Mouse (Mus musculus) megakaryocyte-erythroid progenitor cell, adult 5 weeks (primary cell): ENCODE results near the gene Asf1b. TPM values are rescaled to one million over a fixed set of nuclear protein-coding genes. Genes with fewer than 3 reads are reported as not detected.

Source experiments
- polyA plus RNA-seq: library from polyadenylated mRNA; stranded (reverse); fragments of >175 nt; gene quantifications from 2 replicates; pipeline ENCODE4 v1.2.3, GENCODE M21; 2012

The Asf1b gene
- 177 and 220 TPM in 2 replicates for polyA plus RNA-seq

DNA sequence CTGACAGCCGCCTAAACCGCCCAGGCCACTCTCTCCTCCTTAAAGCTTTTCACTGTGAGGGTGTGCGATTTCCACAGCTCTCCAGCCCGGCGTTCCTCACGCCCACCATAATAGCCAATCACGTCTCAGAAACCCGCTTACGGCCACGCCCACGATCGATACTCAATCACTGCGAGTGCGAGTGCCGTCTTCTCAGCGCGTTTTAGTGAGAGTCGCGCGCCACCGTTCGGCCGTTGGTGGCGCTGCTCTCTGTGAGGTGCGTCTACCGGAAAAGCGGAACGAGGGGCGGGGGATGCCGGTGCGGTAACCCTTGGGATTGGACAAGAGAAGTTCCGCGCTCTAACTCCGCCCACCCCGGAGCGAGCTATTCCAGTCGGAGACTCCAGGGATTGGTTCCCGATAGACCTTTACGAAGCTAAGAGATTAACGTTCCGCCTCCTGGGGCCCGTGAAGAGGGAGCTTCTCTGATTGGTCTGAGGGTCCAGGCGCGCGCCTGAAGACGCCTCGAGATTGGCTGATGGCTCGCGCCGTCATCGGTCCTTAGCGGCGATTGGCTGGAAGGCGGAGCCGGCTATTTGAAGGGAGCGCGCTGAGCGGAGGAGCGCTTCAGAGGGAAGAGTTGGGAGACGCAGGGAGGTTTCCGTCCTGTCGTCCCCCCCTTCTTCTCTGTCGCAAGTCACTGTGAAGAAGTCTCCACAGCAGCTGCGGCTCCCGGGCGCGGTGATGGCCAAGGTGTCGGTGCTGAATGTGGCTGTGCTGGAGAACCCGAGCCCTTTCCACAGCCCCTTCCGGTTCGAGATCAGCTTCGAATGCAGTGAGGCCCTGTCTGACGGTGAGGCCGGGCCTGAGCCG, at the start of gene Asf1b, which contains the start of gene Gm10644:
Asf1b (plus strand) TSS at position 402 of the 852 bp plus-strand sequence.
Gm10644 (minus strand) TSS at position 100 of the 852 bp plus-strand sequence.

DNA sequence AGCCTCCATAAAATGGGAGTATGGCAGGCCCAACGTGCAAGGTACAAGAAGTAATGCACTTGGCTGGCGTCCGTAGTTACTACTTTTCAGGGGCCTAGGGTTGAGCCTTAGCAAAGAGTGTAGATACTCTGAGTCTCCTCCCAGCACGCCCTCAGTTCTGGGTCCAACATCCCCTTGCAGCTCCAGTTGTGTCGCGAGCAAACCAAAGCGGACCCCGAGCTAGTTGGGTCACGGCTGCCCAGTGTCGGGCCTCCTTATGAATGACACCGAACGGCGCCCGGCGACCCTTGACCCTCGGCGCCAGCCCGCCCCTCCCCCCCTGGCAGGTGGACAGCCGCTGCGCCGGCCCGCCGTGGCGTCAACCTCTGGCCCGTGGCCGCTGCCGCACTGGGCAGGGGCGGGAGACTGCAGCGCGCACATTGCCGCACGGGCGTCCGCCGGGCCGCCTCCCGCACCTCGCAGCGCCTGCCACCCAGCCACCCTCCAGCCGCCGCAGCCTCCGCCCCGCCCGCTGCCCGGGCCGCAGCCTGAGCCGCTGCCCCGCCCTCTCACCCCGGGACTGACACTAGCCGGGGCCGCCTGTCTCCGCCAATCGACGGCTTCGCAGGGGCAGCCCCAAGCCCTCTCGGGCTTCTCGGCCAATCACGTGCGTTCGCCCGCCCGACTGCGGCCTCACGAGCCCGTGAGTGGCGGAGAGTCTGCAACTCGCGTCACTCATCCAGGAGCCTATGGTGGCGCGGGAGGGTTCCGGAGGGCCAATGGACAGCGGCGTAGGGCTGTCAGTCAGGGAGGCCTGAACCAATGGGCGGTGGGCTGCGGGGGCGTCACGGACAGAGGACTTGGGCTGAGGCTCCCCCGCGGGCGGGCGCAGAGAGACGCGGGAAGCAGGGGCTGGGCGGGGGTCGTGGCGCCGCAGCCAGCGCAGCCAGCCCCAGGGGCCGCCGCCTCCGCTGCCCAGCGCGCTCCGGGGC, 17.1 kb downstream of the Asf1b start, which contains the start of gene Prkaca:
Prkaca (plus strand) TSS at position 844 of the 971 bp plus-strand sequence.

DNA sequence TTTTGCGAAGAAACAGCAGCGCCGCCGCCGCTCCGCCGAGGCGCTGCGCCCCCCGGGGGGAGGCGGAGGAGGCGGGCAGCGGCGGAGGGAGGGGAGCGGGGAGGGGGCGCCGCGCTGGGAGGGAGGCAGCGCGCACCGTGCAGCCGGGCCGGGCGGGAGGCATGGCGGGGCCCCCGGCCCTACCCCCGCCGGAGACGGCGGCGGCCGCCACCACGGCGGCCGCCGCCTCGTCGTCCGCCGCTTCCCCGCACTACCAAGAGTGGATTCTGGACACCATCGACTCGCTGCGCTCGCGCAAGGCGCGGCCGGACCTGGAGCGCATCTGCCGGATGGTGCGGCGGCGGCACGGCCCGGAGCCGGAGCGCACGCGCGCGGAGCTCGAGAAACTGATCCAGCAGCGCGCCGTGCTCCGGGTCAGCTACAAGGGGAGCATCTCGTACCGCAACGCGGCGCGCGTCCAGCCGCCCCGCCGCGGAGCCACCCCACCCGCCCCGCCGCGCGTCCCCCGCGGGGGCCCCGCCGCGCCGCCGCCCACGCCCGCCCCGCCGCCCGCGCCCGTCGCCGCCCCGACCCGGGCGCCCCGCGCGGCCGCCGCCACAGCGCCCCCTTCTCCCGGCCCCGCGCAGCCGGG, 42.3 kb downstream of the Asf1b start, which contains the start of gene Samd1:
Samd1 (plus strand) TSS at position 162 of the 631 bp plus-strand sequence.

DNA sequence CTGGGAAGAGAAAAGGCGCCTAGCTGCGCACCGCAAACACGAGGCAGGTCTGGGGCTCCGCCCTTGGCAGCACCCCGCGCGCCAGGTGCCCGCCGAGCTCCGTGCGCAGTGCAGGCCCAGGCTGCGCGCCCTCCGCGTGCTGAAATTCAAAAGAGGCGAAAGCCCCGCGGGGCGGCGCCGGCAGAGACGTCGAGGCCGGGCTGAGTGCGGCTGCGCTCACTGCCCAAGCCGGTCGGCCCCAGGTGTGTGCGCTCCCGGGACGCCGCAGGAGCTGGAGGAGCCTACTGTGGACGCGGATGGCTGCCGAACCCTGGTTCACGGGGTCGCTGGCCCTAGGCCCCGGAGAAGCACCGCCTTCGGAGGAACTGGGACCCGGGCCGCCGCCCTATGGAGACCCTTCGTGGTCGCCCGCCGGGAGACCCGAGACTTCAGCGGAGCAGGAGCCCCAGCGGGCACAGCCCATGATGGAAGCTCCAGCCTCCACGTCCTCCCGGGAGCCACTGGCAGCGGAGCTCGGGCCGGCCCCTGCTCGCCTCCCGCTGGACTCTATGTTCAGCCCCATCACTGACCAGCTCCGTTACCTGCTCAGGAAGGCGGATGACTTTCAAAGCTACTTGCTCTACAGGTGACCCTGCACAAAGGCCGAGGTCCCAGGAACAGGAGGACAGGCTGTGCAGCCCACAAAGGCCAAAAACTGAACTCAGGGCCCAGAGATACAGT, 46.1 kb downstream of the Asf1b start, which contains the start of gene 1700067K01Rik:
1700067K01Rik (plus strand) TSS at position 222 of the 720 bp plus-strand sequence.

DNA sequence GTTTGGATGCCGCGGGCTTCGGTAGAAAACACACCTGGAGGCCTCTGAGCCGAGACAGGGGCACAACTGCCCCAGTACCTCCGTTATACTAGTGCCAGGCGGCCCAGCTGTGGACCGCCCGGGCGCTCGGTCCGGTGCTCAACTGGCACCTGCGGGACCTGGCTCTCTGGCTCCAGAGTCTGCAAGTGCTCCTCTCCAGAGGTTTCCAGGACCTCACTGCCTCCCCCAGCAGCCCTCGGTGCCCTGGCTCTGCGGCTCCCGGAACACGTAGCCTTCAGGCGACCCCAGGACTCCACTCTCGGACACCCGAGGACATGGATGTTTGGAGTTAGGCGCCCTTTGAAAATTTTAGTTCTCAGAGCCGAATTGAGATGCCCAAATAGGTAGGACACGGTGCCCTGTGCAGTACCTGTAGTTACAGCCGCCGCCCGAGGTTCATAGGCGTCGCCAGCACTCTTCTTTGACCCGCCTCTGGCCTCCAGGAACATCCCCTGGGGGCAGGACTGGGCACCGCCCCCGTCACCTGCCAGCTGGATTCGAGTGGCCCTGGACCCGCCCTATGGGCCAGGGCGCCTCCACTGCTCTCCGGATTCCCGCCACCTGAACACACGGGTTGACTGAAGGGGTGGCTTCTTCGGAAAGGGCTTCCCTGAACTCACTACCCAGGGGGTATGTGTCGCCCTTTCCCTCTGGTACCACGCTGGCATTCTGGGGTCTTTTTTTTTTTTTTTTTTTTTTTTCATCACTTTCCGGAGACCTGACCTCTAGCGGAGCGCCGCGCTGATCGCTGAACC, 56.6 kb downstream of the Asf1b start, which contains the start of gene 2210011C24Rik:
2210011C24Rik (minus strand) TSS at position 467 of the 794 bp plus-strand sequence.

Other genes with a start within 250 kb of the Asf1b start
- gene Ddx39, start 240.3 kb upstream of the Asf1b start, polyA plus RNA-seq: 46.6 and 55.5 TPM in 2 replicates
- gene Adgre5, start 214.2 kb upstream of the Asf1b start, polyA plus RNA-seq: 53.2 and 59.7 TPM in 2 replicates
- gene Adgrl1, start 55.4 kb upstream of the Asf1b start, polyA plus RNA-seq: 12.8 and 26.7 TPM in 2 replicates
- 0.03 TPM in 1 of 2 replicates, not detected in the other for gene Gm10644, start 302 bp upstream of the Asf1b start, polyA plus RNA-seq
- gene Prkaca, start 17.5 kb downstream of the Asf1b start, polyA plus RNA-seq: 21.8 and 27.0 TPM in 2 replicates
- gene Samd1, start 42.2 kb downstream of the Asf1b start, polyA plus RNA-seq: 183 and 218 TPM in 2 replicates
- 0.54 and 0.89 TPM in 2 replicates for gene 1700067K01Rik, start 46.0 kb downstream of the Asf1b start, polyA plus RNA-seq
- gene 2210011C24Rik, start 56.7 kb downstream of the Asf1b start, polyA plus RNA-seq: 0.04 and 0.16 TPM in 2 replicates
- 0.11 and 0.31 TPM in 2 replicates for gene Palm3, start 66.0 kb downstream of the Asf1b start, polyA plus RNA-seq
- 6.6 and 10.7 TPM in 2 replicates for gene Il27ra, start 87.1 kb downstream of the Asf1b start, polyA plus RNA-seq
- gene Rln3, start 89.5 kb downstream of the Asf1b start, polyA plus RNA-seq: 0.18 TPM in 1 of 2 replicates, not detected in the other
- gene Gm10643, start 109.6 kb downstream of the Asf1b start, polyA plus RNA-seq: 0.06 and 0.25 TPM in 2 replicates
- 44.9 and 58.5 TPM in 2 replicates for gene Rfx1, start 111.3 kb downstream of the Asf1b start, polyA plus RNA-seq
- 52.7 and 58.9 TPM in 2 replicates for gene Dcaf15, start 149.3 kb downstream of the Asf1b start, polyA plus RNA-seq
- 0.76 and 1.00 TPM in 2 replicates for gene Podnl1, start 170.5 kb downstream of the Asf1b start, polyA plus RNA-seq
- 33.0 and 37.0 TPM in 2 replicates for gene Cc2d1a, start 192.4 kb downstream of the Asf1b start, polyA plus RNA-seq
- gene 4930432K21Rik, start 192.5 kb downstream of the Asf1b start, polyA plus RNA-seq: 0.84 and 1.5 TPM in 2 replicates
- gene Nanos3, start 229.7 kb downstream of the Asf1b start, polyA plus RNA-seq: 6.1 and 12.7 TPM in 2 replicates